Mouse (Mus musculus) myocyte (in vitro differentiated cells): ENCODE data around the gene Bcas3.

Experiments
- E2F4 ChIP-seq: IDR thresholded peaks from one replicate; pipeline ENCODE4 v1.6.1; 2011; ENCODE audit warnings: mild to moderate bottlenecking, control low read depth, moderate library complexity; ENCODE audit not compliant: insufficient read depth
- POLR2A ChIP-seq: IDR thresholded peaks from one replicate; pipeline ENCODE4 v1.6.1; 2011; ENCODE audit warnings: low read depth, mild to moderate bottlenecking, control low read depth, moderate library complexity; ENCODE audit not compliant: insufficient read length

- TF ChIP-seq POLR2A (no peak), E2F4 (no peak)
These were observed 31.2 kb downstream of the Bcas3 start for GRCm38 (mm10) chr11:85383975-85384821.
